Mouse (Mus musculus) MEL (cell line): Measurements from ENCODE around the gene Gm11111. TPM values are rescaled to one million over a fixed set of nuclear protein-coding genes. Genes with fewer than 3 reads are reported as not detected.

Experiments
- DNase-seq: peaks from one replicate; pipeline ENCODE4 v3.0.0; 2011; ENCODE audit warnings: low read depth, low spot score
- H3K27ac ChIP-seq: 2 replicates; pipeline ENCODE4 v1.5.1; 2012; ENCODE audit warnings: low read depth, mild to moderate bottlenecking, control low read depth, low read length, moderate library complexity; ENCODE audit not compliant: control insufficient read depth
- H3K27me3 ChIP-seq, 2 experiments: fragments of 150-350 bp in 1 of 2; sonication (generic) in 1 of 2; 2 replicates each; pipeline ENCODE4 v1.6.1; 2012; ENCODE audit warnings: low read length in 2 of 2, mild to moderate bottlenecking in 2 of 2, improper control_type of control experiment in 1 of 2, moderate library complexity in 1 of 2; ENCODE audit not compliant: insufficient read depth in 2 of 2, control insufficient read depth in 1 of 2
- H3K36me3 ChIP-seq, 2 experiments: 2 replicates each; pipeline ENCODE4 v1.6.1; 2012 to 2014; ENCODE audit warnings: low read length in 2 of 2, improper control_type of control experiment in 1 of 2, inconsistent platforms in 1 of 2, mild to moderate bottlenecking in 1 of 2; ENCODE audit not compliant: insufficient read depth in 2 of 2, control insufficient read depth in 1 of 2
- H3K4me1 ChIP-seq, 2 experiments: fragments of 150-350 bp in 1 of 2; sonication (generic) in 1 of 2; 2 replicates each; pipeline ENCODE4 v1.6.1; 2012; ENCODE audit warnings: low read length in 2 of 2, improper control_type of control experiment in 1 of 2, mild to moderate bottlenecking in 1 of 2; ENCODE audit not compliant: insufficient read depth in 2 of 2, control insufficient read depth in 1 of 2
- H3K4me3 ChIP-seq, 2 experiments: fragments of 150-350 bp in 1 of 2; sonication (generic) in 1 of 2; 2 replicates each; pipeline ENCODE4 v1.5.1; 2012; ENCODE audit warnings: low read depth in 2 of 2, low read length in 2 of 2, mild to moderate bottlenecking in 2 of 2, moderate library complexity in 2 of 2, control low read depth in 1 of 2, improper control_type of control experiment in 1 of 2; ENCODE audit not compliant: control insufficient read depth in 1 of 2, insufficient read depth in 1 of 2
- H3K79me2 ChIP-seq: 2 replicates; pipeline ENCODE4 v1.6.1; 2012; ENCODE audit warnings: mild to moderate bottlenecking, low read length, moderate library complexity; ENCODE audit not compliant: control insufficient read depth, poor library complexity, insufficient read depth
- H3K9ac ChIP-seq: 2 replicates; pipeline ENCODE4 v1.6.1; 2012; ENCODE audit warnings: low read depth, mild to moderate bottlenecking, control low read depth, low read length, moderate library complexity; ENCODE audit not compliant: control insufficient read depth, poor library complexity, severe bottlenecking
- H3K9me3 ChIP-seq: fragments of 150-350 bp; sonication (generic); replicated peaks from 2 replicates; pipeline ENCODE4 v1.6.1; 2012; ENCODE audit warnings: mild to moderate bottlenecking, low read length, improper control_type of control experiment, moderate library complexity; ENCODE audit not compliant: insufficient read depth
- BHLHE40 ChIP-seq: IDR thresholded peaks from 2 replicates; pipeline ENCODE4 v1.6.1; 2012; ENCODE audit warnings: low read depth, mild to moderate bottlenecking, inconsistent platforms, low read length, improper control_type of control experiment, borderline replicate concordance
- CHD2 ChIP-seq: IDR thresholded peaks from 2 replicates; pipeline ENCODE4 v1.6.1; 2011; ENCODE audit warnings: low read length, improper control_type of control experiment
- E2F4 ChIP-seq: IDR thresholded peaks from 2 replicates; pipeline ENCODE4 v1.6.1; 2011; ENCODE audit warnings: low read depth, low read length, improper control_type of control experiment, borderline replicate concordance
- ETS1 ChIP-seq: IDR thresholded peaks from 2 replicates; pipeline ENCODE4 v1.6.1; 2012; ENCODE audit warnings: low read depth, mild to moderate bottlenecking, inconsistent platforms, low read length, improper control_type of control experiment, moderate library complexity
- GABPA ChIP-seq: IDR thresholded peaks from 2 replicates; pipeline ENCODE4 v1.6.1; 2012; ENCODE audit warnings: low read depth, mild to moderate bottlenecking, inconsistent platforms, low read length, improper control_type of control experiment, moderate library complexity
- GATA1 ChIP-seq: IDR thresholded peaks from 2 replicates; pipeline ENCODE4 v1.6.1; 2011; ENCODE audit warnings: low read depth, low read length, improper control_type of control experiment
- JUND ChIP-seq: IDR thresholded peaks from 2 replicates; pipeline ENCODE4 v1.6.1; 2011; ENCODE audit warnings: low read depth, mild to moderate bottlenecking, improper control_type of control experiment, low read length
- MAFK ChIP-seq: IDR thresholded peaks from 2 replicates; pipeline ENCODE4 v1.6.1; 2011; ENCODE audit warnings: low read depth, mild to moderate bottlenecking, low read length, improper control_type of control experiment, borderline replicate concordance
- MAX ChIP-seq: IDR thresholded peaks from 2 replicates; pipeline ENCODE4 v1.6.1; 2011; ENCODE audit warnings: low read length, improper control_type of control experiment
- MAZ ChIP-seq: IDR thresholded peaks from 2 replicates; pipeline ENCODE4 v1.6.1; 2012; ENCODE audit warnings: low read depth, mild to moderate bottlenecking, inconsistent platforms, low read length, improper control_type of control experiment
- MYB ChIP-seq: IDR thresholded peaks from 2 replicates; pipeline ENCODE4 v1.6.1; 2011; ENCODE audit warnings: mild to moderate bottlenecking, low read depth, low read length, improper control_type of control experiment
- MYC ChIP-seq: IDR thresholded peaks from 2 replicates; pipeline ENCODE4 v1.6.1; 2011; ENCODE audit warnings: low read depth, mild to moderate bottlenecking, low read length, improper control_type of control experiment, moderate library complexity
- NRF1 ChIP-seq: IDR thresholded peaks from 2 replicates; pipeline ENCODE4 v1.6.1; 2014; ENCODE audit warnings: low read depth, mild to moderate bottlenecking, inconsistent platforms, low read length, improper control_type of control experiment, moderate library complexity; ENCODE audit not compliant: poor library complexity, insufficient read depth, severe bottlenecking
- POLR2A ChIP-seq, 2 experiments: IDR thresholded peaks; 2 replicates each; pipeline ENCODE4 v1.6.1; 2011 to 2012; ENCODE audit warnings: low read length in 2 of 2, mild to moderate bottlenecking in 2 of 2, control low read depth in 1 of 2, improper control_type of control experiment in 1 of 2, low read depth in 1 of 2, moderate library complexity in 1 of 2; ENCODE audit not compliant: control insufficient read depth in 1 of 2, insufficient read depth in 1 of 2, poor library complexity in 1 of 2
- POLR2AphosphoS2 ChIP-seq: IDR thresholded peaks from 2 replicates; pipeline ENCODE4 v1.6.1; 2011; ENCODE audit warnings: low read length, improper control_type of control experiment
- POLR2AphosphoS5 ChIP-seq: IDR thresholded peaks from 2 replicates; pipeline ENCODE4 v1.6.1; 2012; ENCODE audit warnings: low read depth, borderline replicate concordance, mild to moderate bottlenecking, inconsistent platforms, low read length, moderate library complexity, mixed read lengths
- RAD21 ChIP-seq: IDR thresholded peaks from 2 replicates; pipeline ENCODE4 v1.6.1; 2011; ENCODE audit warnings: mild to moderate bottlenecking, low read depth, low read length, improper control_type of control experiment
- RCOR1 ChIP-seq: IDR thresholded peaks from 2 replicates; pipeline ENCODE4 v1.6.1; 2012; ENCODE audit warnings: low read depth, mild to moderate bottlenecking, inconsistent platforms, low read length, improper control_type of control experiment
- SIN3A ChIP-seq: IDR thresholded peaks from 2 replicates; pipeline ENCODE4 v1.6.1; 2012; ENCODE audit warnings: low read length, improper control_type of control experiment, inconsistent platforms
- SMC3 ChIP-seq: IDR thresholded peaks from 2 replicates; pipeline ENCODE4 v1.6.1; 2011; ENCODE audit warnings: low read depth, low read length, improper control_type of control experiment
- TAL1 ChIP-seq: IDR thresholded peaks from 2 replicates; pipeline ENCODE4 v1.6.1; 2012; ENCODE audit warnings: mild to moderate bottlenecking, inconsistent platforms, low read length, moderate library complexity, mixed read lengths
- TBP ChIP-seq: IDR thresholded peaks from 2 replicates; pipeline ENCODE4 v1.8.0; 2011; ENCODE audit warnings: low read depth, low read length, improper control_type of control experiment
- TCF12 ChIP-seq: IDR thresholded peaks from 2 replicates; pipeline ENCODE4 v1.6.1; 2014; ENCODE audit warnings: low read depth, mild to moderate bottlenecking, inconsistent platforms, low read length, improper control_type of control experiment, moderate library complexity
- UBTF ChIP-seq: IDR thresholded peaks from 2 replicates; pipeline ENCODE4 v1.6.1; 2012; ENCODE audit warnings: low read depth, mild to moderate bottlenecking, inconsistent platforms, low read length, improper control_type of control experiment, moderate library complexity, borderline replicate concordance; ENCODE audit not compliant: insufficient read depth
- ZMIZ1 ChIP-seq: IDR thresholded peaks from 2 replicates; pipeline ENCODE4 v1.6.1; 2012; ENCODE audit warnings: low read depth, mild to moderate bottlenecking, inconsistent platforms, low read length, improper control_type of control experiment, moderate library complexity
- polyA plus RNA-seq, 2 experiments: library from polyadenylated mRNA; stranded (reverse) in 1 of 2; unstranded in 1 of 2; fragments of >175 nt in 1 of 2; fragments of >200 nt in 1 of 2; gene quantifications; 2 replicates each; pipeline versions ENCODE4 v1.2.1 to v1.2.4; 2012; ENCODE audit warnings: low replicate concordance in 2 of 2, low read depth in 1 of 2; ENCODE audit not compliant: insufficient read length in 2 of 2, insufficient read depth in 1 of 2, missing spikeins in 1 of 2
- total RNA-seq: library from RNA; depleted of rRNA; stranded (reverse); fragments of 300-350 nt; gene quantifications from 2 replicates; pipeline ENCODE4 v1.2.3, GENCODE M21; 2012

The Gm11111 gene
- total and polyA plus RNA-seq, 3 experiments: not detected

DNA sequence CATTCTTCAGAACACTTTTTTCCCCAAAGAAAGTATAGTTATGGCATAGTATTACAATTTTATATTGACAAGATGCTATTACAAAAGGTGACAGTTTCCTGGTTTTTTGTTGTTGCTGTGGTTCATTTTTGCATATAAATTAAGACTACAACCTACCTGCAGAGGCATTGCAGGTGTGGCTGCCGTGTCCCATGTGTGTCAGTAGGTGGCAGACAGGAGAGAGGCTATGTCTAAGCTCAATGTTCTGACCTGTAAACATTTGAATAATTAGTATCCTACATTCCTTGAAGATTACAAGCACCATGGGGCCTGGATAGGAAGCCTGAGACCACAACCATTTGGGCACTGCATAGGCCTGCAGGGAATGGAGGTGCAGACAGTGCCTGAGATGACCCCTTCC lies 11.2 kb upstream of the Gm11111 start:
- TF ChIP-seq POLR2AphosphoS2 (no peak), POLR2A (IDR thresholded peaks at IDR 0.05; ENCODE audit: control insufficient read depth in 1 of 2, insufficient read depth in 1 of 2, low read depth in 1 of 2, low read length in 2 of 2, poor library complexity in 1 of 2) (no peak), ZMIZ1 (no peak), RAD21 (no peak), SIN3A (no peak), JUND (no peak), MAZ (no peak), POLR2AphosphoS5 (no peak), MAX (no peak), E2F4 (no peak), NRF1 (no peak), TAL1 (no peak), MYB (no peak)
- no peak overlapping the region for H3K9ac ChIP-seq
- H3K9me3 ChIP-seq: no peaks in the 10 kb centered on the region
- no peak overlapping the region for H3K27ac ChIP-seq
- no peaks in the 10 kb centered on the region for H3K36me3 ChIP-seq
- H3K79me2 ChIP-seq: no peaks in the 10 kb centered on the region
- no peaks in the 10 kb centered on the region for H3K27me3 ChIP-seq
- no peak for DNase-seq
- H3K4me3 ChIP-seq: no peak overlapping the region
- no peaks in the 10 kb centered on the region for H3K4me1 ChIP-seq

DNA sequence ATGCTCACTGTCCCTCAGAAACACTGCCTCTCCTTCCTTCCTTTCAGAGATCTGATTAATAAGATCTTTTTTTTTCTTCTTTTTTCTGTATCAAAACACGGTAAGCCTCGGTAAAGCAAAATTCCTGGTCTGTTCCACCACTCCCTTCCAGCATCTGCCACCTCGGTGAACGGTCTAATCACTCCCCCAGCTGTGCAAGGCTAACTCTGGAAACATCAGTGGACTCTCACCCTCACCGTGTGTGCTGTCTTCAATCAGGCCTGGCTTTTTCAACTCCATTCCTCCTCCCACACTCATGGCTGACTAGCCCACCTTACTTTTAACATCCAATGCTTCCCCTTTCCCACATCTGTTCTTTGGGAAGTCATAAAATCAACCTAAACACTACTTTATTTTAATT lies 2.2 kb upstream of the Gm11111 start:
- no peaks in the 10 kb centered on the region for H3K79me2 ChIP-seq
- no peaks in the 10 kb centered on the region for H3K9me3 ChIP-seq
- H3K27ac ChIP-seq: no peak overlapping the region
- no peaks in the 10 kb centered on the region for H3K36me3 ChIP-seq
- H3K4me1 ChIP-seq: no peaks in the 10 kb centered on the region
- no peak overlapping the region for H3K9ac ChIP-seq
- no peak for TF ChIP-seq TAL1
- no peak for TF ChIP-seq CHD2
- no peak for TF ChIP-seq TBP
- H3K4me3 ChIP-seq: no peak overlapping the region
- H3K27me3 ChIP-seq: no peaks in the 10 kb centered on the region
- no peak for DNase-seq

DNA sequence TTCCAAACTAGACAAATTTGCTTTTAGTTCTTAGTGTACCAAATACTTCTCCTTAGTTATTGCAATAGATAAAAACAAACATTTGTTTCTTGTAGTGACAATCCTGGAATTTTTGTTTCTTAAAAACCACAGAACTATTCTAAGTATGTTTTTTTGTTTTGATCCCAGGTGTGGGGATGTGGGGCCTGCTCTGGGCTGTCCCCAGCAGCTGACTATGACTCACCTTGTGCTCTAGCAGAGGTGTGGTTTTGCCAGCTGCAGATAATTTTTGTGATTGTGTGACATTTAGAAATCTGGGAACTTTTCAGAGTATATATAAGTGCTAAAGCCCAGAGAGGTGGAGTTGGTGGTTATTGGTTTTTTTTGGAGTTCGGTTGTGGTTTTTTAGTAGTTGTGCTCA lies 1.6 kb upstream of the Gm11111 start:
- Histone ChIP-seq H3K79me2 (no peaks in the 10 kb centered on the region), H3K36me3 (no peaks in the 10 kb centered on the region), H3K9me3 (no peaks in the 10 kb centered on the region), H3K4me1 (no peaks in the 10 kb centered on the region), H3K27me3 (no peaks in the 10 kb centered on the region), H3K27ac (no peak overlapping the region)
- TF ChIP-seq UBTF (no peak), MAFK (no peak), MYB (no peak), MYC (no peak), E2F4 (no peak), SMC3 (no peak), GABPA (no peak), RCOR1 (no peak), TBP (no peak), GATA1 (no peak), RAD21 (no peak), ETS1 (no peak), ZMIZ1 (no peak), BHLHE40 (no peak), TCF12 (no peak)
- TF ChIP-seq, all 39 proteins: peak for 0
- no peak overlapping the region for H3K4me3 ChIP-seq
- no peak for DNase-seq
- H3K9ac ChIP-seq: no peak overlapping the region
